Mouse (Mus musculus) cerebellum, adult (tissue): ENCODE data around the gene Actb.

Source experiments
- ATAC-seq: cut with Nextera tagmentation; 2 replicates; pipeline ENCODE4 v1.9.2; 2017; ENCODE audit warnings: mild to moderate bottlenecking, moderate library complexity, mixed read lengths; ENCODE audit not compliant: insufficient number of reproducible peaks, low FRiP score, low TSS enrichment

The Actb gene

GRCm38 (mm10) chr5:142923781-142924180 lies 17.2 kb upstream of the Actb start:
- ATAC-seq = no peak

- no peak for ATAC-seq
Observed at GRCm38 (mm10) chr5:142922251-142922650, 15.7 kb upstream of the Actb start.

DNA sequence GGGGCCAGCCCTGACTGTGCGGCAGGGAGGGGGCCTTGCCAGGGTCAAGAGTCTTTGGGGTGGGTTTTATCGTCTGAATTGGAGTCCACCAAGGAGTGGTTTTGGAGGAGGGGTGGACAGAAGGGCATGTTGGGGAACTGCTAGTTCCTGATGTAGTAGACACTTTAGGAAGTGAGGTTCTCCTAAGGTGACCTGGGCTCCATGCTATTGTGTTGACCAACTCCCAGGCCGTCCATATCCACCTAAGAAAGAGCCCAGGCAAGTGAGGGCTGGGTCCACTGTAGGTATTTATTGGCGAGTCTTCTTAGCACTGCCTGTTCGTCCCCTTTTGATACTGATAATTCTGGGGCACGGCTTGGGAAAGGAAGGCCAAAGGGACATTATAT lies 14.5 kb upstream of the Actb start:
- ATAC-seq = no peak

DNA sequence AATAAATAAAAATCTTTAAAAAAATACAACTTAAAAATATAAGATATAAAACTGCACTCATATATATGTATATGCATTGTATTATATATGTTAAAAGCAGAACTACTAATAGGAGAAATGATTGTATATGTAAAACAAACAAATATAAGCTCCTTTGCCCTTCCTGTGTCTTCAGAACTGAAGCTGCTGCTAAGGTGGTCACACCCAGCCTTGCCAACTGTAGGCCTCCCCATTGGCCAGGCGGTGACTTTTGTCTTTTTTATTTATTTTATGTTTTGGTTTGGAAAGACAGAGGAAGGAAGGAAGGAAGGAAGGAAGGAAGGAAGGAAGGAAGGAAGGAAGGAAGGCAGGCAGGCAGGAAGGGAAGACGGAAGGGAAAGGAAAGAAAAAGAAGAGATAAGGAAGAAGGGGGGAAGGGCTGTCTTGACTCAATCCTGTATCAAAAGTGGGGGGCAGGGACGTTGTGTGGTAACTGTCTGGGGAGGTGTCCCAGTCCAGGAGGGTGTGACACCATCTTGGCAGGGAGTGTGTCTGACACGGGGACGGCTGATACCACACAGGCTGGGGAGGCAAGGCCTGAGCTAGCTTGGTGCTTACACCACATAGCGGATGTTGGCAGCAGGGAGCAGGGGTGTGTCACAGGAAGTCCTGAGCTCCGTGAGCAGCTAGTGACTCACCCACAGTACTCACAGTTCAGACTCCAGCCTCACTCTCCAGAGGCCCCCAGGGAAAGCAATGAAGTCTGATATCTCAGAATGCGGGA lies 13.9 kb upstream of the Actb start:
- ATAC-seq = no peak

- ATAC-seq = no peak
Observed at GRCm38 (mm10) chr5:142917402-142917801, 10.8 kb upstream of the Actb start.

- no peak for ATAC-seq
Observed at GRCm38 (mm10) chr5:142916593-142916992, 10.0 kb upstream of the Actb start.

DNA sequence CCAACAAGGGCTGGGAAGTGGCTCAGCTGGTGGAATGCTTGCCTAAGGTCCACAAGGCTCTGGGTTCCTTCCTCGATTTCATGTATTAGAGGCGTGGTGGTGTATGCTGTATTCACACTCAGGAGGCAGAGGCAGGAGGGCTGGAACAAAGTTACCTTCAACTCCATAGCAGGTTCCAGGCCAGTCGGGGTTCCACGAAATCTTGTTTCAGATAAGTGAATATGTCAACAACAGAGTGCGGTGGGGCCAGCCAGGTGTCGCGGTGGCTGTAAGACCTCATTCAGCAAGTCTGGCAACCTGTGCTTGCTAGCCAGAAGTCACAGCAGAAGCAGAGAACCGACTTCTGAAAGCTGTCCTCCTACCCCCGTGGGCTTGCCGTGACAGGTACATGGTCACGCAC lies 8.7 kb upstream of the Actb start:
- no peak for ATAC-seq

GRCm38 (mm10) chr5:142912739-142913138 lies 6.2 kb upstream of the Actb start:
- no peak for ATAC-seq

GRCm38 (mm10) chr5:142912320-142912719 lies 5.8 kb upstream of the Actb start:
- ATAC-seq = no peak

DNA sequence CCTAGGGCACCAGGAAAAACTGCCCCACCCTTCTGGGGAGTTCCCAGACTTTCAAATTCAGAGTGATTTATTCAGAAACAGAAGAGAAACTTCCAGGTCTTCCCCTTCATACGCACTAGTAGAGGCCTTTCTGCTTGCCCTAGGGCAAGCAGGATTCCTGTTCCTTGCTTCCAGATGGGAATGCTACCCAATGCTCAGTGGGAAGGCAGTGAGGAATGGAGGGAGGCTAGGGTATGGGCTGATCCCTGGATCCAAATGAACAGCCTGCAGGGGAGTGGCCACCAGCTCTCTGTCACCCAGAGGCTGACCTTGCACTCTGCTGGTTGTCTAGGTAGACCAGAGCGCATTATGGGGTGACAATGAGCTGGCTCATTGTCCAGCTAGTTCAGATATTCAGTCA lies 5.1 kb upstream of the Actb start:
- no peak for ATAC-seq

- no peak for ATAC-seq
Observed at GRCm38 (mm10) chr5:142909576-142910278, 3.2 kb upstream of the Actb start.

DNA sequence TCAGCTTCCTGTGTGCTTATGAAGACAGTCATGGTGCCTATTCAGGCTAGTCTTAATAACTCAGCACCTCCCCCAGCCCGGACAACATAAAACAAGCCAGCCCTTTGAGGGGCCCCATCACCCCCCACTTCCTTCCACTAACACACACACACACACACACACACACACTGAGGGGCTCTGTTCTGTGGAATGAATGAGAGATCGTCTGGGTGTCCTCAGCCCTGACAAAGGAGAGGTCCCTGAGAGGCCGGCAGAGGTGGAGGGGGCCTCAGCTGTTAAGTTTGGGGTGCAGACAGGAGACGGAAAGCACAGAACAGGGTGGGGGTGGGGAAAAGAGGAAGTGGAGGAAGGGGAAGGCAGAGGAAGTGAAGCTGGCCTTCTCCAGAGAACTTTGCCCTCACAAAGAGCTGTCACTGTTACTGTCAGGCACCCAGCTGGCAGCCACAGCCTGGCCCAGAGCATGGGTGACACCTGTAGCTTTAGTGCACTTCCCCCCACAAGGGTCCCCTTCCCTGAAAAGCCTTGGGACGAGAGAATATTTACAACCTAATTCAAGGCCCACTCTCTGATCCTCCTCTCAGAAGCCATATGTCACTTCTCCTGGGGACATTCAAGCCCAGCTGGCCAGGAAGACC lies 2.5 kb upstream of the Actb start:
- ATAC-seq = no peak

DNA sequence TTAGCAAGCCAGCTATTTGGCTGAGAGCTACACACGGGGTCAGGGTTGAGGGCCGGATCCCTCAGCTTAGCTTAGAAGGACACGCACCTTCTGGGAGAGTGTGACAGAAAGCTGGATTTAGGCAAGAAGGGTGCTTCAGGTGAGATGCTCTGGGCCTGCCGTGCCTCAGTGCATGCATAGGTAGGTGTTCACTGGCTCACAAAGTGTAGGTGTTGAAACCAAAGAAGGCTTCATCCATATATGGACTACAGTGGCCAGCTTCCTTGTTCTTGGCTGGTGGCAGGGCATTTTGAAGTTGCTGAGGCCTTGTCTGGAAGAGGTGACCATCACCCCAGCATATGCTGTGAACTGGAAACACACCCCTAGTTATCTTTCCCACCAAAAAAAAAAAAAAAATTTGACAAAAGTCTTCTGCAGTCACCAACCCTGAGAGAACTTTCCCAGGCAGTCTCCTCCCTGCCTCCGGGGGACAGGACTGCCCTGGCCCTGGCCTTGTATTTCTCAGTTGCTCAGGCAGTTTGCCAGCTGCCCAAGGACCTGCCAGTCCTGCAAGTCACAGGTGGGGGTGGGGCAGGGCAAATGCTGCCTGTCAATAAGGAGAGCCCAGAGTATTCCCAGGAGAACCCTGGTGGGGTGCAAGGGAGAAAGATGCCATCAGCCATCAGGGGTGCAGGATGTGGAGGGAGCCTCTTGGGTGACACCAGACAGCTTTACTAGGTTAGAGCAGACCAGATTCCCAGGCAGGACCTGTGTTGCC lies 1.4 kb upstream of the Actb start:
- no peak for ATAC-seq

DNA sequence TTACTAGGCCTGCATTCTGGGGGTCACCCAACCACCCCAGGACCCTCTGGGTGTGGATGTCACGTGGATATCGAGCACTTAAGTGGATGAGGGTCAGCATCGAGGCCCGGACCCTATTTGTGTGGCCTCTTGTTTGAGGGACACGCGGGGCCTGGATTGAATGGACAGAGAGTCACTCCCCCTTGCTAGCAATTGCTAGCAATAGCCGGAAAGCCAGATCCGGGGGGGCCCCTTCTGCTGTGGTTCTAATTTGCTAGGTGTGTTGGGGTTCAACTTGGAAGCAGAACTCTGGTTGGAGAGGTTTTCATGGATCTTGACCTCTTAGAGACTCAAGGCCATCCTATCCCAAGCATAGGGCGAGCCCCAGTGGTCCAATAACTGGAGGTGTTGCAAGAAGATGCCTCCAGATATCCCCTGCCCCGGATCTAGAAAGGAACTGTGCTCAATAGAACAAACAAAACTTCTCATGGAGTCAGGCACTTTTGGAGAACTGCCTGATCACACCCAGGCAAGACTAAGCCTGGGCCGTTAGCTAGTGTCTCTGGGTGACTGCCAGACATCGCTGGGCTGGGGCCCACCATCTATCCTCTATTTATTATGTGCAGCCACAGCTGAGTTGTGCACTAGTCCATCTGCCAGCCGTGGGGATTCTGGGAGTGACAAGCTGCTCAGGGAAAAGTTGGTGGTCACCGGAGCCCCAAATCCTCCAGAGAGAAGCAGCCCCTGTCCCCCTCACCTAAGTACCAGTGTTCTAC lies 671 bp upstream of the Actb start:
- ATAC-seq = no peak

DNA sequence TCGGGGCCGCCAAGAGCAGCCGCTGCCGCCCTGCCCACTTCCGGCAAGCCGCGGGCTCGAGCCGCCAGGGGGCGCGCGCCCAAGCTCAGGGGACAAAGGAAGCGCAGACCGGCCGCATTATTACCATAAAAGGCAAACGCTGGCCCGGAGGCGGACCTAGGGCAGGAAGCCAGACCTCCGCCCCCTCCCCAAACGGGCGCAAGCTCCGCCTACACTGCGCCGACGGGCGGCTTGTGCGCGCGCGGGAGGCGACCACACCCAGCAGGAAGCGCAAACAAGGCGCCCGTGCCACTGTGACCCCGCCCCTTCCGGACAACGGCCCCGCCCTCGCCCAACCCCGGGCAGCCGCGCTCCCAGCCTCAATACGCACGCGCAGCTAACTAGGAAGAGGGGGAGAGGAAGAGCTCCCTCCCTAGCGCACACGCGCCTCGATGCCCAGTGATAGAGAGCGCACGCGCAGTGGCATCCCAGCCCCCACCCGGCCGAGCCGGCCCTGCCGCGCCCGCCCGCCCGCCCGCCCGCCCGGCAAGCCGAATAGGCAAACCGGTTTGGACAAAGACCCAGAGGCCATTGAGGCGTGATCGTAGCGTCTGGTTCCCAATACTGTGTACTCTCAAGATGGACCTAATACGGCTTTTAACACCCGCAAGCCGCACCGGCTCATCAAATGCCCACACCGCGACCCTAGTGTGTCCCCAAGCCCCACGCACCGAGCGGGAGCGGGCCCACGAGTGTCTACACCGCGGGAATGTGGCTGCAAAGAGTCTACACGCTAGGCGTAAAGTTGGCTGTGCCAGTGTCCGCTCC lies 626 bp downstream of the Actb start:
- peak; percentile 65 for ATAC-seq

- no peak for ATAC-seq
Observed at GRCm38 (mm10) chr5:142905038-142905695, 1.4 kb downstream of the Actb start.

DNA sequence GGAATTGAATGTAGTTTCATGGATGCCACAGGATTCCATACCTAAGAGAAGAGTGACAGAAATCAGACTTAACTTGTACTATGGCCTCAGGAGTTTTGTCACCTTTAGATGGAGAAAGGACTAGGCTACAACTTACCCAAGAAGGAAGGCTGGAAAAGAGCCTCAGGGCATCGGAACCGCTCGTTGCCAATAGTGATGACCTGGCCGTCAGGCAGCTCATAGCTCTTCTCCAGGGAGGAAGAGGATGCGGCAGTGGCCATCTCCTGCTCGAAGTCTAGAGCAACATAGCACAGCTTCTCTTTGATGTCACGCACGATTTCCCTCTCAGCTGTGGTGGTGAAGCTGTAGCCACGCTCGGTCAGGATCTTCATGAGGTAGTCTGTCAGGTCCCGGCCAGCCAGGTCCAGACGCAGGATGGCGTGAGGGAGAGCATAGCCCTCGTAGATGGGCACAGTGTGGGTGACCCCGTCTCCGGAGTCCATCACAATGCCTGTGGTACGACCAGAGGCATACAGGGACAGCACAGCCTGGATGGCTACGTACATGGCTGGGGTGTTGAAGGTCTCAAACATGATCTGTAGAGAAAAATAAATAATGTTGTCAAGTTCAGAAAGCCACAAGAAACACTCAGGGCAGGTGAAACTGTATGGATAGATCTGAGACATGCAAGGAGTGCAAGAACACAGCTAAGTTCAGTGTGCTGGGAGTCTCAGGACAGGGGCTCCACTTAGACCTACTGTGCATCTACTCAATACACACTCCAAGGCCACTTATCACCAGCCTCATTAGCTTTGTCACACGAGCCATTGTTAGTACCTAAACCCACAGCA lies 2.1 kb downstream of the Actb start:
- ATAC-seq = no peak
